Mouse (Mus musculus) intestine, embryonic 14.5 days (tissue): ENCODE measurements around the gene Vstm2b. TPM values are rescaled to one million over a fixed set of nuclear protein-coding genes. Genes with fewer than 3 reads are reported as not detected.

Experiments
- ATAC-seq: fragments of 200-750 bp; cut with Nextera tagmentation; replicated peaks from 2 replicates; pipeline ENCODE4 v1.8.0; 2017; ENCODE audit warnings: low read depth, moderate number of reproducible peaks, moderate TSS enrichment, moderate library complexity; ENCODE audit not compliant: low FRiP score, low TSS enrichment
- DNase-seq: peaks from one replicate; pipeline ENCODE4 v3.0.0-alpha.2; 2018; ENCODE audit warnings: low spot score
- H3K27ac ChIP-seq: fragments of 300-500 bp; sonication (generic); 2 replicates; pipeline ENCODE4 v1.5.1; 2014; ENCODE audit warnings: low read depth, mild to moderate bottlenecking, control low read depth
- H3K27me3 ChIP-seq: fragments of 300-500 bp; sonication (generic); replicated peaks from 2 replicates; pipeline ENCODE4 v1.6.1; 2014; ENCODE audit warnings: low read length, control low read depth; ENCODE audit not compliant: control insufficient read depth, insufficient read depth
- H3K36me3 ChIP-seq: fragments of 300-500 bp; sonication (generic); 2 replicates; pipeline ENCODE4 v1.6.1; 2014; ENCODE audit warnings: low read length, control low read depth; ENCODE audit not compliant: control insufficient read depth, insufficient read depth
- H3K4me1 ChIP-seq: fragments of 300-500 bp; sonication (generic); replicated peaks from 2 replicates; pipeline ENCODE4 v1.6.1; 2014; ENCODE audit warnings: low read length, control low read depth, mixed read lengths; ENCODE audit not compliant: control insufficient read depth, insufficient read depth
- H3K4me2 ChIP-seq: fragments of 300-500 bp; sonication (generic); 2 replicates; pipeline ENCODE4 v1.6.1; 2014; ENCODE audit warnings: low read length
- H3K4me3 ChIP-seq: fragments of 300-500 bp; sonication (generic); 2 replicates; pipeline ENCODE4 v1.5.1; 2014; ENCODE audit warnings: low read depth, low read length, control low read depth, mixed read lengths
- H3K9ac ChIP-seq: fragments of 300-500 bp; sonication (generic); 2 replicates; pipeline ENCODE4 v1.6.1; 2014; ENCODE audit warnings: mild to moderate bottlenecking, low read length
- H3K9me3 ChIP-seq: fragments of 300-500 bp; sonication (generic); 2 replicates; pipeline ENCODE4 v1.6.1; 2016; ENCODE audit warnings: low read length, control low read depth; ENCODE audit not compliant: control insufficient read depth
- WGBS: fragments of 180-500 bp; shearing (Covaris S2); extraction: QIAGEN DNeasy Blood & Tissue Kit; methylation state at CpG from one replicate; pipeline ENCODE4 v1.1.7; 2014; 5-methylcytosine and 5-hydroxymethylcytosine counted together
- polyA plus RNA-seq: library from polyadenylated mRNA; unstranded; fragments of >200 nt; fragmentation: Nextera tagmentation; extraction: Ambion mirVana; gene quantifications from 2 replicates; pipeline ENCODE4 v1.2.1, GENCODE M21; 2014

The Vstm2b gene
- polyA plus RNA-seq, 1 experiment from 2014 or later = 1.4 TPM

DNA sequence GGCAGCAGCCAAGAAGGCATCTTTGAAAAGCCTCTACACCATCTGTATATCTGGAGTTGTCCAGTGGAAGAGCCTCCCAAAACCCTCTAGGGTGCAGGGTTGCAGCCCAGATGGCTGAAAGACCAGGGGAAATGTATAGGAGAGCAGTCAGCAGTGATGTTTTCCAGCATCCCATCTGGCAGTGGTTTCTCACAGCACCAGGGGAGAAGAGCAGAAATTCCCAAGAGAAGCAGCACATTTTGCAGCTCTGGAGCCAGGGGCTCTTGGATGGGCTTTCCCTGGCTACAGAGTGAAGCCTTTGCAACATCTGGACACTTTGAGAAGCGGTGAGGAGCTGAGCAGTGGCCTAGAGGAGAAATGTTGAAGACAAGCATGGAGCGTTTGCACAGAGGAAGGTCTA is 30.3 kb downstream of the Vstm2b start:
- no peak overlapping the region for H3K4me3 ChIP-seq
- no peaks in the 10 kb centered on the region for H3K36me3 ChIP-seq
- no peak for DNase-seq
- H3K4me2 ChIP-seq = no peak overlapping the region
- H3K4me1 ChIP-seq = no peaks in the 10 kb centered on the region
- WGBS = 88% methylated on average over 2 of the region's 2 CpGs
- H3K27me3 ChIP-seq = no peaks in the 10 kb centered on the region
- H3K9ac ChIP-seq = no peak overlapping the region
- ATAC-seq = no peak
- H3K9me3 ChIP-seq = no peaks in the 10 kb centered on the region
- no peak overlapping the region for H3K27ac ChIP-seq

- no peaks in the 10 kb centered on the region for H3K9me3 ChIP-seq
- no peaks in the 10 kb centered on the region for H3K36me3 ChIP-seq
- H3K27ac ChIP-seq = no peak overlapping the region
- no peaks in the 10 kb centered on the region for H3K4me1 ChIP-seq
- H3K4me2 ChIP-seq = no peak overlapping the region
- WGBS = 71% methylated on average over 4 of the region's 4 CpGs
- H3K27me3 ChIP-seq = no peaks in the 10 kb centered on the region
- ATAC-seq = no peak
- H3K9ac ChIP-seq = no peak overlapping the region
- no peak for DNase-seq
- no peak overlapping the region for H3K4me3 ChIP-seq
These were observed 38.6 kb downstream of the Vstm2b start for GRCm38 (mm10) chr7:40936617-40937212.

GRCm38 (mm10) chr7:40939371-40939770 is 41.2 kb downstream of the Vstm2b start:
- H3K27me3 ChIP-seq = no peaks in the 10 kb centered on the region
- H3K4me2 ChIP-seq = no peak overlapping the region
- H3K4me3 ChIP-seq = no peak overlapping the region
- no peaks in the 10 kb centered on the region for H3K36me3 ChIP-seq
- ATAC-seq (no peak), DNase-seq (no peak)
- H3K9ac ChIP-seq = no peak overlapping the region
- H3K9me3 ChIP-seq = no peaks in the 10 kb centered on the region
- no peaks in the 10 kb centered on the region for H3K4me1 ChIP-seq
- H3K27ac ChIP-seq = no peak overlapping the region
- WGBS = 65% methylated on average over 1 of the region's 1 CpGs

GRCm38 (mm10) chr7:40942233-40942935 is 44.3 kb downstream of the Vstm2b start:
- H3K27ac ChIP-seq = no peak overlapping the region
- no peaks in the 10 kb centered on the region for H3K27me3 ChIP-seq
- H3K4me1 ChIP-seq = no peaks in the 10 kb centered on the region
- H3K36me3 ChIP-seq = no peaks in the 10 kb centered on the region
- WGBS = 67% methylated on average over 3 of the region's 3 CpGs
- ATAC-seq = no peak
- no peak overlapping the region for H3K4me2 ChIP-seq
- DNase-seq = no peak
- H3K9ac ChIP-seq = no peak overlapping the region
- no peaks in the 10 kb centered on the region for H3K9me3 ChIP-seq
- no peak overlapping the region for H3K4me3 ChIP-seq

Other genes with a start within 250 kb of the Vstm2b start
- not detected in 2 replicates for gene 4930433I11Rik, start 89.2 kb downstream of the Vstm2b start, polyA plus RNA-seq
- not detected in 2 replicates for gene Gm4884, start 134.4 kb downstream of the Vstm2b start, polyA plus RNA-seq